Mouse (Mus musculus): Measurements from ENCODE around the gene Plac9b. TPM values are rescaled to one million over a fixed set of nuclear protein-coding genes. Genes with fewer than 3 reads are reported as not detected.

Plac9b gene
- total RNA-seq, 4 experiments from 2014 or later: 8.5 to 10.7 (median 10.0) TPM

Other genes with a start within 250 kb of the Plac9b start
- gene Cphx1, start 244.2 kb downstream of the Plac9b start, total RNA-seq (2022): not detected
- under 1 TPM in 2 of 4 experiments, not detected in 2; 0.81 TPM for gene Duxbl1, start 203.9 kb downstream of the Plac9b start, total RNA-seq (2022)
- 1 to 10 TPM; 2.2 to 6.2 (median 3.3) TPM for gene Gm9780, start 139.8 kb downstream of the Plac9b start, total RNA-seq (2022)
- gene Tmem254c, start 115.1 kb downstream of the Plac9b start, total RNA-seq (2022): 10 to 100 TPM; 18.3 to 32.3 (median 24.6) TPM
- not detected for gene Cphx2, start 101.0 kb downstream of the Plac9b start, total RNA-seq (2022)
- not detected for gene Cphx3, start 100.2 kb downstream of the Plac9b start, total RNA-seq (2022)
- gene Duxbl2, start 64.1 kb downstream of the Plac9b start, total RNA-seq (2022): under 1 TPM in 3 of 4 experiments, not detected in 1; 0.23 to 0.61 (median 0.50) TPM
- 10 to 100 TPM in 2 of 4 experiments, 1 to 10 TPM in 2; 6.3 to 14.1 (median 10.8) TPM for gene Tmem254b, start 24.6 kb upstream of the Plac9b start, total RNA-seq (2022)
- gene Duxbl3, start 75.5 kb upstream of the Plac9b start, total RNA-seq (2022): 1 to 10 TPM in 3 of 4 experiments, under 1 TPM in 1; 0.42 to 1.7 (median 1.3) TPM